Mouse (Mus musculus) heart, postnatal 25 days (tissue): Measurements from ENCODE around the gene Lama4. TPM values are rescaled to one million over a fixed set of nuclear protein-coding genes. Genes with fewer than 3 reads are reported as not detected.

Experiments used
- DNase-seq: peaks from one replicate; pipeline ENCODE4 v3.0.0; 2022; ENCODE audit warnings: low spot score
- intact Hi-C: fragments of 180-260 bp; cut with DNase I; formaldehyde crosslinking; loops from one replicate; pipeline ENCODE4 v1.15.1; 2025
- total RNA-seq, 2 experiments: library from RNA; stranded (reverse); gene quantifications; 2 replicates each; pipeline ENCODE4 v1.2.3; 2021

The Lama4 gene
- total RNA-seq, 2 experiments from 2014 or later, result 72.6 to 81.7 TPM

DNA sequence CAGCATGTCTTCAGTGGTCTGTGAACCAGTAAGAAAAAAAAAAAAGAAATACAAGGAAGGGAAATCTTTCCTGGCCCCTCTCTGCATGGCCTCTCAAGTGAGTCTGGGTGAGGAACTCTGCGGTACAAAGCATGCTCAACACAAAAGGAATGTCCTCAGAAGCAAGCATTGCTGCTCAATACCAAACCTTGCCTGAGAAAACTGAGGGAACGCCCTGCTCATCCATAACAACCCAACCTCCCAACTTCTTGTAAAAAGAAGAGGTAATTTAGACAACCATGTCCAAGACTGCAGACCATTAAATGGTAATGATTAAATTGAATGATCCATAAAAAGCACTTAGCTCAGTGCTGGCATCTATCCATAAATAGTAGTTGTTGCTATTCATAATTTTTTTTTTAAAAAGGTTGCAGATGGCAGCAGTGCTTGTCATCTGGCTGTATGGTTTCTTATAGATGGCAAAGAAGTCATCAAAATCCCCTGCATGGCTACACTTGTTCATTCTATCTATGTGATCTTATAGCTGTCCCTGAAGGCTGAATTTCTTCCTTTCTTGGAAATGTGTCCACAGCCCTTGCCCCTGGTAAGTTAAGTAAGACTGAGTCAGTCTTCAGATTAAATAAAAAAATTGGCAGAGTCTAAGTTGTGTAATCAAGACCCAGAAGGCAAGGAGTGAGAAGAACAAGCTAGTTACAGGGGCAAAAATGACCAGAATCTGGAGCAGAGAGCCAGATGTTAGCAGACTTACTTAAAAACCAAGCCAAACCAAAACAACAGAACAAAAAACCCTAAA lies 28.5 kb downstream of the Lama4 start:
- no peak for DNase-seq
- intact Hi-C loops, result no loop called here

DNA sequence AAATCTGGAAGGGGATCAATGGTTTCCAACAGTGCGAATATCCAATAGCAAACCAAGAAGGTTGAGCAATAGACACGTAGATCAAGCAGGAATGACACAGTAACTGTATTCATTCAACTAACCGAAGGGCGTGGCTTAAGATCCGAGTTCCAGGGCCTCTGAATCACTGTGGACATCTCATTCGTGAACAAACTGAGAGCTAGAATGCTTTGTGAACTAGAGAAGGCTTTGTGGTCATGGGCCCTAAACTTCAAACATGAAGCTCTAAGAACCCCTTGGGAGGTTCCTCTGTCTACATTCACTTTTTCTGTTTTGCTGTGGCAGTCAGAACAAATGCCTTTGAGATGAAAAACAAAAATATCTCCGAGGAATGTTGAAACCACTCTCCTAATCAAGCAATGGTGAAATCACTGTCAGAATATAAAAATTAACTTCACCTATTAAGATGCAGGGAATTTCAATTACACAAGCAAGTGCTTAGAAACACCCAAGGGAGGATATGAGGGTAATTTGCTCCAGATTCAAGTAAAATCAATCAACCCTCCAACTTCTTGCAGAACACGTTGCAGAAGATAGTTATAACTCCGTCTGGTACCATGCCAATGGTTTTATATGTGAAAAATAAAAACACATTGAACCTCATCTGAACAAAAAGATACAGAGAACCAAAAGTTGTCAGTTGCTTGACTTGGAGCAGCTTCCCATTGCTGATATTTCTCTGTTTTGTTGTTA lies 29.6 kb downstream of the Lama4 start:
- intact Hi-C loops, result no loop called here
- DNase-seq, result no peak

DNA sequence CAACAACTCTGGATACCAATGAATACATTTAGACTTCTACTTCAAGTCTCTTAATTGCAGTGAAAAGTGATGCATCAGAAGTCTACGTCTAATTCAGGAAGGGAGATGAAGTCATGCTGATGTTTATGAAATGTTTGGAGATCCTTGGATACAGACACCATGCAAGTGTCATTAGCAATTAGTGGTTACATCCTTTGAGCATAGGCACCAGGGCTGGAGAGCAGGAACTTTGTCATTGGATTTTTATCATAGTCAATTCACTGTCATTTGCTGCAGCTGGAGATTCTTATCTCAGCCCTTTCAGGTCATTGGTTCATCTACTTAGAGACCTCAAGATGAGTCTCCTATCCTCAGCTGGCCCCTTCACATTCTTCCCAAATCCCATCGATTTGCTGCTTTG lies 30.6 kb downstream of the Lama4 start:
- intact Hi-C loops, result no loop called here

DNA sequence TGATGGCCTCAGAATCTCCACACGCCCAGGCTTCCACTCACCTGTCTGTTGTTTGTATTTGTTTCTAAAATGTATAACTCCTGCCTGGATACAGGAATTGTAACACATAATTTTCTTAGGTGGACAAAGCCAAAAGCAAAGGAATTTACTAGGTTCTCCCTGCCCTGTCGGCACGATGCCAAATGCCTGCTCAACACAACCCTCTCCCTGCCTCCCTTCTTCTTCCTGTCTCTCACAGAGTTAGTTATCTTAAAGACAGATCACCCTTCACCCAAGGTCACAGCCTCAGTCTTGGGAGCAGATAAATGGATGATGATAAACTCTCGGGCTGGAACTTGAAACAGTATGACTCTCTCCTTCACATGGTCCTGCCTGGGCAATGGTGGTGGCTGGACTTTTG lies 35.6 kb downstream of the Lama4 start:
- DNase-seq, result no peak
- intact Hi-C loops, result loop anchor here (5.0 kb wide), 1 partner anchor 34 kb away; the partner anchor contains the start of gene Lama4

More for the DNA sequence above, 30.6 kb downstream of the Lama4 start:
- DNase-seq, result no peak

DNA sequence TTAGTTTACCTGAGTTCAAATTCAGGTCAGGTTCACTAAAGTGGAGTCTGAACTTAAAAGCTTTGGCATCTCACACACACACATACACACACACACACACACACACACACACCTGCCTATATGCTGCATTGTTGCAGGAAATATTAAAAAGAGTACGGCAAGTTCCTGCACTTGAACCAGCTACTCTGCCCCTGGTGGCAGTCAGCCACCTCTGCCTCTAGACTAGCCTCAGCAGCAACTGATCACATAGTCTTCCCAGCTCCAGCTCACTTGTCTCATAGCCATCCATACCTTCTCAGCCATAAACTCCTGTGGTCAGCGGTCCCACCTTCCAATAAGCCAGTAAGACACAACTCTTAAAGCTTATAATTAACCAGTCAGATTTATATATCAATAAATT lies 37.2 kb downstream of the Lama4 start:
- no peak for DNase-seq
- intact Hi-C loops, result loop anchor here (5.0 kb wide), 1 partner anchor 35 kb away; the partner anchor contains the start of gene Lama4

DNA sequence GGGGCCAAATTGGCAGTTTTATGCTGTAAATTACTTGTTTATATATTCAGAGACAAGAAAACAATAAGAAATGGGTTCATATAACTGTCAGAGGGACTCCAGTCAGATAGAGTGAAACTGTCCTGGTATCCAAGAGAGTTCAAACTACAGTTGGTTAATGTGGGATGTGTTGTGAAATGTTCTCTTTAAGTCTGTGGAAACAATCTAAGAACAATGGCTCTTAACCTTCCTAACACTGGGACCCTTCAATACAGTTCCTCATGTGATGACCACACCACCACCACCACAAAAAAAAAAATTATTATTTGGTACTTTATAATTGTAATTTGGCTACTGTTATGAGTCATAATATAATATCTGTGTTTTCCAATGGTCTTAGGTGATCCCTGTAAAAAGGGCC lies 38.2 kb downstream of the Lama4 start:
- intact Hi-C loops, result loop anchor here (5.0 kb wide), 1 partner anchor 36 kb away; the partner anchor contains the start of gene Lama4
- DNase-seq, result no peak

DNA sequence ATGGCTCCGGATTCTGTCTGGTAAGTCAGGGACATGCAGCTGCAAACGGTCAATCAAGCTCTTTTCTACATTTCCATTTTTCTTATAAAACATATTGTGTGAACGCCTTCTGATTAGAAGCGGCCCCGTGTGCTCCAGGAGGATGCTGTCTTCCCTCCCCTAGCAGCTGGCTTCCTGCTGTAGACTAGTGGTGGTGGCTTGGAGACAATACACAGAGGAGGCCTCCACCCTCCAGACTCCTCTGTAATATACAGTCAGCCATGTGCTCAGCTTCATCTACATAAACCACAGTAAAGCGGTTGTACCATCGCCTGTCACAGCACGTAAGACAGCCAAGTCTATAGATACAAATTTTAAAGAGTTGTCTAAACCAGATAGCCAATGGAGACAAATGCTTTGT lies 40.2 kb downstream of the Lama4 start:
- DNase-seq, result no peak
- intact Hi-C loops, result no loop called here

DNA sequence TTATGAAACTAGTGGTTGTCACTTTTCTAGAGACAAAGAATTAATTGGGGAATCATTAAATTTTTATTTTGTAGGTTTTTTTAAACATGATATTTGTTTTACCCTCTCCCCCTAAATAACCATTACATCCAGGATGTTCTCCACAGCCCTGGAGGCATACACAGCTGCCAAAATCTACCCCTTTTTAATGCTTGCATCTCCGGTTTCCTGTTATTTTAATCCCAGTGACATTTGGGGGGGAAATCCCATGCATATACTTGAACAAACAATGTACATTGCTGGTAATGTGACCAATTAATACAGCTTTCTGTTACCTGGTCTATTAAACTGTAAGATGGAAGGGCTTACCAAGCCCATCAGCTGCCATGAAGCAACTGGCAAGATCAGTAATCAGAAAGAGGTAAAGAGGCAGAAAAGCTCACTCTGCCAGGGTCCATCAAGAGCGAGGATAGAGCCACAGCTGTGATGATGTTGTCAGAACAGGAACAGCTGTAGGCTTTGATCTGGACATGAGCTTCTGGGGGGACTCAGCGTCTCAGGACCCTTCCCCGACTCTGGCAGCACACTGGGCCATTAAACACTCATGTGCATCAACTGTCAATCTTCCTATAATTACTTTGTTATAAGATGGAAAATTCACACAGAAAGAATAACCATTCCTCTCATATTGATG lies 41.3 kb downstream of the Lama4 start:
- intact Hi-C loops, result no loop called here
- DNase-seq, result no peak

DNA sequence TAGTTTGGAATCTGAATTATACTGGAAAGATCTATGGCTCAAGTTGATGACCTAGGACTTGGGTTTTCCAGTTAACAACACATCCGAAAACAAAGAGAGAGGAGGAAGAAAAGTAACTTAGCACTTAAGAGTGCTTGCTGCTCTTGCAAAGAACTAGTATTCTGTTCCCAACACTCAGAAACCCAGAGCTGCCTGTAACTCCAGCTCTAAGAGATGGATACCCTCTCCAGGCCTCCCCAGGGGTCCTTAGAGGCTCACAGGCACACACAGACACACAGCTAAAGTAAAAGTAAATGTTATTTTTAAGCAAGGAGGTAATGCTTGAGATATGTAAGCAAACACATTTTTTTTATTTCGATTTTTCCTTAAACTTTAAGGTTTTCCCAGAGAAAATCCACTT lies 49.5 kb downstream of the Lama4 start:
- DNase-seq, result no peak
- intact Hi-C loops, result no loop called here

DNA sequence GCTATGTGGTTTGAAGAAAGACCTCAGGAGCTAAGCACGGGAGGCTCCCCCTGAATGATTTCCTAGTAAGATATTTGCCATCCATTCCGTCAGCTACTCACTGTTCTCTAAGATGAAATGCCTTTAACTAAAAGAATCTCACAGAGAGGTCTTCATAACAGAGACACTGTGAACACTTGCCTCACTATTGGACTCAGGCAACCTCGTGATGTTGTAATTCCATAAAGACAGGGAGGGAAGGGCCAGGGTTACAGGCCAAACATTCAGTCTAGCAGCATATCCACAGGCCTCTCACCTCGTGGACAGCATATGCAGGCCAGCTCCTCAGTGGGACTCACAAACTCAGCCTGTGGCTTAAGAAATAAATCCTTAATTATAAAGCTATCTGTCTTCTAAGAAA lies 52.7 kb downstream of the Lama4 start:
- DNase-seq, result no peak
- intact Hi-C loops, result no loop called here

DNA sequence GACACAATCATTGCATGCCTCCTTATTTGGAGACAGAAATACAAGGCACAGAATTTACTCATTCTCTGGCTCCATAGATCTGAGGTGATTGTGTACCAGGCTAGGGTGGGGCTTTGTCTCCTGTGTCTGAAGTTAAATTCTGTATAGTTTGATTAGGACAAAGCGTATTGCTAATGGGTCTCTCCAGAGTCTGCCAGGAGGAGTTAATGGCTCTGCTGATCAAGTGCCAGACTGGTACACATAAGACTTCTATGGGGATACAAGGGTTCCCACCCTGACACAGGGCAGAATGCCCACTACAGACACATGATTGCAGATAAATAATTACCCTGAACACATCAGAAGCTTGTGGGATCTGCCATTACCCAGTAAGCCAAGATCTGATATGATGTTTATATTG lies 53.3 kb downstream of the Lama4 start:
- intact Hi-C loops, result no loop called here
- DNase-seq, result no peak

DNA sequence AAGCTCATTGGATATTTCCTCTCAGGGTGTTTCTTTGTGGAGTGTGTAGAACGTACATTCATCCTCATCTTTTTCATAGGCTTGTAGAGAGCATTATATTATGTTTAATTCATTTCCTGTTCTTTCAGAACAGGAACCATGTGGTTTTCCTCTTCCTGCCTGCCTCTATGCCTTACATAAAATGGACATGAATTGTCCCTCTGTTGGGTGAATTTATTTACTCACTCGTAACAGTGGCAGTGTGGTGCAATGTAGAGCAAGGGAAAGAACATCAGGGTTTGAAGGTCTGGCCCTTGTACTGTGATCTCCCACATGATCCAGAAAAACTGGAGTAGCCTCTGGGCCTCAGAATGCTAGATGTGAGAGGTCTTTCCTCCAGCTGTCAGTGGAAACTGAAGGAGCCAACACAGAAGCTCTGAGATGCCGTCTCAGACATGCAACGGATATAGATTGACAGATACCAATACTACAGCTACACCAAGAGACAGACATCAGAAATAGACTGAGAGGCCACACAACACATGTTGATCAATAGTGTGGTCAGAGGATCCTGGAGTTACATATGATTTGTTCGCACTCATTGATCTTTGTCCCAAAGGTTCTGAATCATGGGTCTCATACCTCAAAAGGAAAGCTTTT lies 58.4 kb downstream of the Lama4 start:
- intact Hi-C loops, result no loop called here
- DNase-seq, result no peak

DNA sequence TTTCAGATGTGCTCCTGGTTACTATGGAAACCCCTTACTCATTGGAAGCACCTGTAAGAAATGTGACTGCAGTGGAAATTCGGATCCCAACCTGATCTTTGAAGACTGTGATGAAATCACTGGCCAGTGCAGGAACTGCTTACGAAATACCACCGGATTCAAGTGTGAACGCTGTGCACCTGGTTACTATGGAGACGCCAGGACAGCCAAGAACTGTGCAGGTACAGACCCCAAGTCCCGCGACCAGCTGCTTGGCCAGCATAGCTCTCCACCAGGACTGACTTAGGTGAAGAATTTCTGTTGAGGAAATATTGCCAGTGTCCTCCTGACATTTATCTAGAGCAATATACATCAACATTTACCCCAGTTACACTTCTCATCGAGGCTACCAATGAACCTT lies 61.2 kb downstream of the Lama4 start:
- intact Hi-C loops, result no loop called here
- DNase-seq, result no peak

DNA sequence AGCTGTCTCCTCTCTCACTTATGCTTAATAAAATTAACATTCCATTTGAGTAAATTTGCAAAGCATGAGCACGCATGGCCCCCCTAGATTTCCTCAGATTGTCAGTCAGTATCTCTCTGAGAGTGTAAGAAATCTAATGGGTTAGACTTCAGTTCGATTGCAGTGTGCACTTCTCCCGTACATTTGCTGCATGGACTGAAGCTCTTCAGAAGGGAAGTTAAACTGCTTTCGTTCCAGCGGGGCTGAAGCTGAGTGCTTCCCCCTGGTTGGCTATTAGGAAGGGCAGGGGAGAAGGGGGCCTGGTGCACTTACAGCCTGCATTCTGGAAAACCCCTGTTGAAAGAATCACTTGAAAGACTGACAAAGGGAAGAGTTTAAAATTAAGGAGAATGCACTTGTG lies 61.7 kb downstream of the Lama4 start:
- intact Hi-C loops, result no loop called here

DNA sequence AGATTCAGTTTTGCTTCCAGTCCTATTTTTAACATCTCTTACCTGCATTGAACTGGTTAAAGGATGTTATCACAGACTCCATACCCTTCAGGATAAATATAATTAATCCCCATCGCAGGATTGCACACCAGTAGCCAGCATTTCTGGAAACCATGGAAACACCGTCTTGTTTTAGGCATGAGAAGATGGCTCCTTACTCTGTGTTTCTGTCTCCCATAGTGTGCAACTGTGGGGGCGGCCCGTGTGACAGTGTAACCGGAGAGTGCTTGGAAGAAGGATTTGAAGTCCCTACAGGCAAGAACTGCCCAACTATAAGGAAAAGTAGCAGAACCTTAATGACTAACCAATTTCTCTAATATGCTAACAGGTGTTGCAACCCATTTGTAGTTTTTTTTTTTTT lies 63.1 kb downstream of the Lama4 start:
- intact Hi-C loops, result loop anchor here (2.0 kb wide), 1 partner anchor 14 kb away; no protein-coding TSS in a partner anchor

More for the DNA sequence above, 61.7 kb downstream of the Lama4 start:
- DNase-seq, result no peak

DNA sequence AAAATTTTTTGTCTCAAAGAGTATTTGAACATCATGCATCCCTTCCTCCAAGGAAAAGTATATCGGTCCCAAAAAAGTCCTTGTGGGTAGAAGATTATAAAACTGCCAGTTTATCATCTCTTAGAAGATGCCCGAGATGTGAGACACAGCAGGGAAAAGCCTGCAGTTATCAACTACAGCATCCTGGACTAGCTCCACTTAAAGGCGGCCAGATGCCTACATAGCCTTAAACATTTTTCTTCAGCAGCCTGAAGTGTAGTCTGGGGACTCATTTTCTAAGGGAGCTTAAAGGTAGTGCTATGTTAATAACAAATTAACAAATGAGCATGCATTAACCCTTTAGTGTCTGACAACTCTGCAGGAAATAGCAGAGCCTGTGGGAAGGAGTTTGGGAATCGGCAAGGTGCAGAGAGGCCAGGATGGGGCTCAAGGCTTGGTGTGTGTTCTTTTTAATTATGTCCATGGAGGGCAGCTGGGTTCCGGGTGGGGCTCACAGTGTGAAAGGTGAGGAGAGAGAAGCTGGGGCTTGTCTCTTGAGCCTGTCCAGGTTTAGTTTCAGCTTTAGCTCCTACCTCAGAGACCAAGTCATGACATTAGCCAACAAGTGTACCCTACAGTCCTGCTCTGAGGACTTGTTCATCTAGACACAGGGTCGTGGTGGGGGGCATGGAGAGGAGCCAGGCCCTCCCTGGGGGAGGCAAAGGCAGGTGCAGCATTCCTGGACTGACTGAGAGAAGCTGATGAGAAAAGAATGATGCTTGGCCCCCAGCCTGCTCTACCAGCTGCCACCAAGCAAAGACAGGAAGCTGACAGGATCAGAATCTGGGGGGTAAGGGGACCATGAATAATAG lies 64.2 kb downstream of the Lama4 start:
- no peak for DNase-seq
- intact Hi-C loops, result loop anchor here (2.0 kb wide), 1 partner anchor 13 kb away; no protein-coding TSS in a partner anchor

More for the DNA sequence above, 63.1 kb downstream of the Lama4 start:
- DNase-seq, result no peak

DNA sequence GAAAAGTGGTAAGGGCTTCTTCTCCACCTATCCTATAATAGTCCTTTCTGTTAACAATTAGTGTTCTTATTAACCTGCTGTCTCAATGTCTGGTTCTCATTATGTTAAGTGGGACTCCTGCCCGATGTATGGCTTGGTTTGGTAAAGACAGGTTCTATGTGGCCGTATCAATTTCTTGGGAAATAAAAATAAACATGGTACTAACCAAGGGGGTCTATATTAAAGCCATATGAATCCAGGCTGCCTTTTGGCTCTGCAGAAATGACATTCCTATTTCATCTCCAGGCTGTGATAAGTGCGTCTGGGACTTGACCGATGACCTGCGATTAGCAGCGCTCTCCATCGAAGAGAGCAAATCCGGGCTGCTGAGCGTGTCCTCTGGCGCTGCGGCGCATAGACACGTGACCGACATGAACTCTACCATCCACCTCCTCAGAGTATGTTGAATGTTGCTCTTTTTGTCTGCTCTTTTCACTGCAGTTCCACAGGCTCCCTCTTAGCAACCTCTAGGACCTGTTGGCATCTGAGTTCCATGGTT lies 64.9 kb downstream of the Lama4 start:
- DNase-seq, result no peak
- intact Hi-C loops, result no loop called here

DNA sequence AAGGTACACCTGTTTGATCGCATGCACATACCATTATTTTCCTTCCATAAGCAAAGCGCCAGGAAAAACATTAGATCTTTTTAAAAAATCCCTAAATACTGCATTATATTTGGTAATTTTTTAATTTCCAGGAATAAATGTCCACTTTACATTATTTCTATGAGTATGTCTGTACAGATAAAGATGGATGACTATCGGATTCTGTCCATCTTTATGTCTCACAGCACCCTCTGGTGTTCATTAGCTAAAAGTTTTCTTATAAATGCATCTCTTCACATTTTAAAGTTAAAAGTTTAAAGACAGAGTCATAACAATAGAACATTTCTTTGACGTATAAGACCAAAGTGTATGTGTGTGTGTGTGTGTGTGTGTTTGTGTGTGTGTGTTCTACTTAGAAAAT lies 74.2 kb downstream of the Lama4 start:
- DNase-seq, result no peak

DNA sequence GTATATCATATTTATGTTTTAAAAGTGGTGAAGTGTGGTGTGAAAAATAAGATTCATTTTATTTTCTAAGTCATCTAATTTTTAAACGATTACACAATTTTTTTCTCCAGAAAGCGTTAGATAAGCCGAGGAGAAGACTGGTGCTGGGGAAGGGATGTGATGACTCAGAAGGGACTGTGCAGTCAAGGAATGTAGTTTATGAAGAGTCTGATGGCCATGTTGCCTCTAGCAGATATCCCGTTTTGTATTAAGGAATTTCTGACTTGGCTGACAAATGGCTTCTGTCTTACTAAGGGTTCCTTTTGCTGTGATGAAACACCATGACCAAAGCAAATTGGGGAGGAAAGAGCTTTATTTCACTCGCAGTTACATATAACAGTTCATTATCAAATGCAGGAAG lies 74.7 kb downstream of the Lama4 start:
- no peak for DNase-seq
- intact Hi-C loops, result no loop called here

More for the DNA sequence above, 74.2 kb downstream of the Lama4 start:
- intact Hi-C loops, result loop anchor here (5.0 kb wide), 1 partner anchor 72 kb away; the partner anchor contains the start of gene Lama4
